Mouse (Mus musculus): ENCODE measurements at regions not wholly inside any gene's neighbourhood (a gene's known extent, or its start where the extent isn't known, plus 50 kb on each side); places are given as distances from the start of the nearest gene placed in this dataset.

GRCm38 (mm10) chr6:11796361-11796760, 110.9 kb downstream of the Ndufa4 start:
- DNase-seq: no peak

- DNase-seq: peak; percentile 15
Measured at GRCm38 (mm10) chr6:11793366-11793765, 113.9 kb downstream of the Ndufa4 start.

GRCm38 (mm10) chr6:11792186-11792585, 115.1 kb downstream of the Ndufa4 start:
- no peak for DNase-seq

GRCm38 (mm10) chr6:11791056-11791455, 116.2 kb downstream of the Ndufa4 start:
- DNase-seq: no peak

GRCm38 (mm10) chr6:11773992-11774391, 133.3 kb downstream of the Ndufa4 start:
- peak; percentile 6 for DNase-seq

GRCm38 (mm10) chr6:11762912-11763311, 144.4 kb downstream of the Ndufa4 start:
- no peak for DNase-seq

GRCm38 (mm10) chr6:11737667-11738066, 169.6 kb downstream of the Ndufa4 start:
- no peak for DNase-seq

- DNase-seq: no peak
Measured at GRCm38 (mm10) chr6:11731126-11731525, 176.2 kb downstream of the Ndufa4 start.

GRCm38 (mm10) chr6:11730667-11731066, 176.6 kb downstream of the Ndufa4 start:
- no peak for DNase-seq

GRCm38 (mm10) chr6:11727806-11728205, 179.5 kb downstream of the Ndufa4 start:
- DNase-seq: no peak

GRCm38 (mm10) chr6:11727370-11727769, 179.9 kb downstream of the Ndufa4 start:
- no peak for DNase-seq

- no peak for DNase-seq
Measured at GRCm38 (mm10) chr6:11723519-11723918, 183.8 kb downstream of the Ndufa4 start.

- DNase-seq: no peak
Measured at GRCm38 (mm10) chr6:11720274-11720673, 187.0 kb downstream of the Ndufa4 start.

- DNase-seq: no peak
Measured at GRCm38 (mm10) chr6:11710581-11710980, 196.7 kb downstream of the Ndufa4 start.

- DNase-seq: no peak
Measured at GRCm38 (mm10) chr6:11709465-11709864, 197.8 kb downstream of the Ndufa4 start.

Data from thymus, postnatal 25 days (tissue).